Mouse (Mus musculus) v-Abl transformed pro-B cells (cell line): ENCODE measurements around the gene Camk2n2.

Source experiments
- in situ Hi-C, 2 experiments: fragments of 400-800 bp; cut with MboI; formaldehyde crosslinking; loops; one replicate each; pipeline ENCODE4 v1.15.1; 2025; ENCODE audit not compliant: unreplicated experiment in 2 of 2

Gene Camk2n2

GRCm38 (mm10) chr16:20611357-20612227 is 9.5 kb downstream of the Camk2n2 start, which contains the start of the genes Eef1akmt4, Gm49333 and Alg3:
TSS of gene Eef1akmt4 (plus strand) at chr16:20611593.
TSS of gene Gm49333 (plus strand) at chr16:20611610.
TSS of gene Alg3 (minus strand) at chr16:20611735.
- in situ Hi-C loops: no loop called here

GRCm38 (mm10) chr16:20610501-20611356 is 10.4 kb downstream of the Camk2n2 start:
- in situ Hi-C loops: no loop called here

GRCm38 (mm10) chr16:20604705-20605104 is 16.4 kb downstream of the Camk2n2 start:
- in situ Hi-C loops: loop anchor here in 1 of 2 experiments (5.0 kb wide), 1 partner anchor 62 kb away; no protein-coding TSS in a partner anchor

GRCm38 (mm10) chr16:20600511-20600910 is 20.6 kb downstream of the Camk2n2 start:
- in situ Hi-C loops: no loop called here

GRCm38 (mm10) chr16:20596687-20597441 is 24.2 kb downstream of the Camk2n2 start:
- in situ Hi-C loops: no loop called here

- in situ Hi-C loops: no loop called here
Observed at GRCm38 (mm10) chr16:20595737-20596136, 25.4 kb downstream of the Camk2n2 start.

- in situ Hi-C loops: no loop called here
Observed at GRCm38 (mm10) chr16:20595060-20595673, 25.9 kb downstream of the Camk2n2 start.

GRCm38 (mm10) chr16:20591076-20591705 is 29.9 kb downstream of the Camk2n2 start:
- in situ Hi-C loops: no loop called here

- in situ Hi-C loops: no loop called here
Observed at GRCm38 (mm10) chr16:20590680-20591038, 30.4 kb downstream of the Camk2n2 start.

GRCm38 (mm10) chr16:20589939-20590679 is 31.0 kb downstream of the Camk2n2 start:
- in situ Hi-C loops: no loop called here

GRCm38 (mm10) chr16:20589366-20589938 is 31.6 kb downstream of the Camk2n2 start, which contains the start of gene Vwa5b2:
TSS of gene Vwa5b2 (plus strand) at chr16:20589471.
- in situ Hi-C loops: no loop called here
